ENCODE assay signal across 10 mouse cellular contexts in genomic region chr6:73249851-73250250, GRCm38 (mm10). TPM values are rescaled to one million over a fixed set of nuclear protein-coding genes. Genes with fewer than 3 reads are reported as not detected.
DNase-seq lines count a peak whose midpoint lies in the region; ATAC-seq and TF ChIP-seq lines count a peak whose summit lies in the region.
"Had no signal": no experiment of that assay in that cellular context is flagged by ENCODE, and none has a peak within 500 bp of the region (broad histone marks: within the 10 kb centered on the region; RNA-seq: fewer than 3 reads in every experiment).

No protein-coding gene starts in this region.

- peaks cover 10% of the 10 kb centered on the region for H3K4me1 ChIP-seq in forebrain, embryonic 14.5 days (ENCODE audit: control insufficient read depth, insufficient read depth, low read length)
- peaks cover 8% of the 10 kb centered on the region for H3K4me1 ChIP-seq in intestine, postnatal 0 days (replicated peaks; ENCODE audit: control insufficient read depth, insufficient read depth, low read length)

- intact Hi-C loops in left cerebral cortex, adult 2 months (cut with DNase I), result no loop called here

- no peaks in the 10 kb centered on the region for H3K9me3 ChIP-seq in forebrain, embryonic 14.5 days (replicated peaks; ENCODE audit: control insufficient read depth, low read length)
- no peaks in the 10 kb centered on the region for H3K9me3 ChIP-seq in intestine, postnatal 0 days (ENCODE audit: control insufficient read depth)

- TF ChIP-seq CTCF in left cerebral cortex, adult 2 months (IDR thresholded peaks at IDR 0.05), result no peak
- no peak for TF ChIP-seq CTCF in intestine, postnatal 0 days (IDR thresholded peaks at IDR 0.05; ENCODE audit: low read depth)

- H3K4me3 ChIP-seq in left cerebral cortex, adult 2 months, result peak overlapping the region; percentile 98
- H3K4me3 ChIP-seq in forebrain, embryonic 14.5 days (ENCODE audit: low read depth, low read length), result no peak overlapping the region
- H3K4me3 ChIP-seq in intestine, postnatal 0 days (ENCODE audit: low read depth, low read length), result peak overlapping the region; percentile 75
- H3K4me3 ChIP-seq in myocyte, result peak overlapping the region; percentile 79

- peak overlapping the region; percentile 69 for H3K4me2 ChIP-seq in forebrain, embryonic 14.5 days (ENCODE audit: low read length)
- peak overlapping the region; percentile 75 for H3K4me2 ChIP-seq in intestine, postnatal 0 days (replicated peaks; ENCODE audit: low read depth)
- H3K4me2 ChIP-seq in myocyte (ENCODE audit: low read depth), result peak overlapping the region; percentile 89

- H3K79me2 ChIP-seq in myocyte (ENCODE audit: control insufficient read depth, insufficient read depth), result peaks cover 63% of the 10 kb centered on the region

- no peaks in the 10 kb centered on the region for H3K27me3 ChIP-seq in forebrain, embryonic 14.5 days (replicated peaks; ENCODE audit: control insufficient read depth, insufficient read depth, low read length)
- H3K27me3 ChIP-seq in intestine, postnatal 0 days (replicated peaks; ENCODE audit: control insufficient read depth, insufficient read depth, low read length), result no peaks in the 10 kb centered on the region
- H3K27me3 ChIP-seq in myocyte (ENCODE audit: control insufficient read depth, insufficient read depth, insufficient read length), result no peaks in the 10 kb centered on the region
- H3K27me3 ChIP-seq: Patski had no signal

- H3K9ac ChIP-seq in forebrain, embryonic 14.5 days (ENCODE audit: low read length), result no peak overlapping the region
- no peak overlapping the region for H3K9ac ChIP-seq in intestine, postnatal 0 days (ENCODE audit: low read depth, low read length)

- H3ac ChIP-seq in myocyte (ENCODE audit: control insufficient read depth, insufficient read length), result no peak overlapping the region

- DNase-seq in left cerebral cortex, adult 2 months (ENCODE audit: extremely low spot score in 1 of 2, low spot score in 2 of 2), result no peak
- DNase-seq in left cerebral cortex, adult 11 months (ENCODE audit: low spot score), result no peak
- no peak for DNase-seq in forebrain, embryonic 14.5 days (ENCODE audit: low spot score)
- no peak for DNase-seq in gastrocnemius, adult 8-10 months (ENCODE audit: low spot score in 2 of 2)
- DNase-seq: cerebellum, adult 11 months; right cerebral cortex, postnatal 25 days had no signal

- ATAC-seq in forebrain, embryonic 14.5 days, result no peak
- no peak for ATAC-seq in intestine, postnatal 0 days
- ATAC-seq in cerebellum, adult (ENCODE audit: insufficient number of reproducible peaks, low FRiP score, low TSS enrichment), result no peak
- ATAC-seq: Patski had no signal

- 84% methylated on average over 4 of the region's 4 CpGs for WGBS in forebrain, embryonic 14.5 days
- 71% methylated on average over 4 of the region's 4 CpGs for WGBS in intestine, postnatal 0 days

- H3K36me3 ChIP-seq in forebrain, embryonic 14.5 days (ENCODE audit: control insufficient read depth, insufficient read depth, low read length), result no peaks in the 10 kb centered on the region
- no peaks in the 10 kb centered on the region for H3K36me3 ChIP-seq in intestine, postnatal 0 days (ENCODE audit: control insufficient read depth, insufficient read depth)
- no peaks in the 10 kb centered on the region for H3K36me3 ChIP-seq in myocyte (ENCODE audit: control insufficient read depth, insufficient read depth)

- no peak for TF ChIP-seq POLR2A in myocyte (IDR thresholded peaks at IDR 0.05; ENCODE audit: insufficient read length, low read depth)

- no peak overlapping the region for H3K27ac ChIP-seq in left cerebral cortex, adult 2 months
- H3K27ac ChIP-seq in forebrain, embryonic 14.5 days (ENCODE audit: low read depth, low read length), result no peak overlapping the region
- H3K27ac ChIP-seq in intestine, postnatal 0 days (ENCODE audit: low read depth, low read length), result no peak overlapping the region

TF ChIP-seq in myocyte, 11 proteins besides CTCF, POLR2A, EP300 and RAD21:
- no peak for TF ChIP-seq REST (IDR thresholded peaks at IDR 0.05; ENCODE audit: insufficient read depth, insufficient read length)
- TF ChIP-seq USF1 (IDR thresholded peaks at IDR 0.05; ENCODE audit: low read depth), result no peak
- TF ChIP-seq CEBPB (IDR thresholded peaks at IDR 0.05; ENCODE audit: insufficient read depth, poor library complexity, severe bottlenecking), result no peak
- no peak for TF ChIP-seq E2F4 (IDR thresholded peaks at IDR 0.05; ENCODE audit: insufficient read depth)
- no peak for TF ChIP-seq TCF12 (IDR thresholded peaks at IDR 0.05; ENCODE audit: insufficient read depth, poor library complexity, severe bottlenecking)
- no peak for TF ChIP-seq POLR2AphosphoS2 (IDR thresholded peaks at IDR 0.05; ENCODE audit: insufficient read length, low read depth)
- no peak for TF ChIP-seq MYOD1 (IDR thresholded peaks at IDR 0.05; ENCODE audit: control insufficient read depth in 1 of 3, insufficient read length in 2 of 3, low read depth in 2 of 3)
- no peak for TF ChIP-seq MAX (IDR thresholded peaks at IDR 0.05; ENCODE audit: low read depth)
- no peak for TF ChIP-seq MYOG (IDR thresholded peaks at IDR 0.05; ENCODE audit: control insufficient read depth in 1 of 3, insufficient read depth in 1 of 3, insufficient read length in 2 of 3, low read depth in 2 of 3)
- TF ChIP-seq TCF3 (IDR thresholded peaks at IDR 0.05; ENCODE audit: insufficient read length, low read depth), result no peak
- no peak for TF ChIP-seq SRF (IDR thresholded peaks at IDR 0.05; ENCODE audit: control insufficient read depth, insufficient read length, low read depth)

RNA-seq across cellular contexts. Expression of gene Suclg1, which starts 1.7 kb away (rescaled TPM):
- total RNA-seq in left cerebral cortex, adult 2 months (2021), result 100 to 1,000 TPM; 113 to 133 TPM
- polyA plus RNA-seq in forebrain, embryonic 14.5 days (2014; fragmentation: Nextera tagmentation; extraction: Ambion mirVana), result 163 and 179 TPM in 2 replicates
- polyA plus RNA-seq in intestine, postnatal 0 days (2015; fragmentation: Nextera tagmentation; extraction: Ambion mirVana), result 317 and 327 TPM in 2 replicates
- 147 TPM for polyA plus RNA-seq in myocyte (2012; fragmentation: generic; extraction: Trizol)
- 100 to 1,000 TPM; 282 to 315 (median 288) TPM for total RNA-seq in gastrocnemius, adult 8-10 months (2022)

RNA-seq across cellular contexts. Expression of gene Dnah6, which starts 28.4 kb away (rescaled TPM):
- under 1 TPM; 0.41 to 0.58 TPM for total RNA-seq in left cerebral cortex, adult 2 months (2021)
- 0.34 and 0.42 TPM in 2 replicates for polyA plus RNA-seq in forebrain, embryonic 14.5 days (2014; fragmentation: Nextera tagmentation; extraction: Ambion mirVana)
- 0.08 and 0.09 TPM in 2 replicates for polyA plus RNA-seq in intestine, postnatal 0 days (2015; fragmentation: Nextera tagmentation; extraction: Ambion mirVana)
- 0.01 TPM for polyA plus RNA-seq in myocyte (2012; fragmentation: generic; extraction: Trizol)
- under 1 TPM in 2 of 4 experiments, not detected in 2; 0.02 TPM for total RNA-seq in gastrocnemius, adult 8-10 months (2022)
